Mouse (Mus musculus) kidney, adult 2 months (tissue): Measurements from ENCODE around the gene Fry.

Source experiments
- CTCF ChIP-seq: fragments of 200-500 bp; conservative IDR thresholded peaks from 2 replicates; pipeline ENCODE4 v1.5.1; 2011; ENCODE audit warnings: low read depth, mild to moderate bottlenecking, control low read depth, low read length, moderate library complexity, mixed read lengths; ENCODE audit not compliant: insufficient read depth, insufficient read length
- POLR2A ChIP-seq: fragments of 200-500 bp; IDR thresholded peaks from one replicate; pipeline ENCODE4 v1.6.1; 2011; ENCODE audit warnings: low read depth, low read length, control low read depth

- TF ChIP-seq CTCF, result no peak
- no peak for TF ChIP-seq POLR2A
These were observed 117.5 kb downstream of the Fry start for GRCm38 (mm10) chr5:150235931-150236330.
